Mouse (Mus musculus) C2C12 (cell line): ENCODE measurements at regions not wholly inside any gene's neighbourhood (a gene's known extent, or its start where the extent isn't known, plus 50 kb on each side); places are given as distances from the start of the nearest gene placed in this dataset.

ENCODE experiments used
- CEBPB ChIP-seq: IDR thresholded peaks from one replicate; pipeline ENCODE4 v1.6.1; 2011; ENCODE audit warnings: low read depth, mild to moderate bottlenecking, control low read depth, moderate library complexity
- CTCF ChIP-seq: IDR thresholded peaks from one replicate; pipeline ENCODE4 v1.5.1; 2011; ENCODE audit not compliant: control insufficient read depth, insufficient read depth, insufficient read length
- FOSL1 ChIP-seq: IDR thresholded peaks from one replicate; pipeline ENCODE4 v1.8.0; 2011; ENCODE audit warnings: mild to moderate bottlenecking, low read length; ENCODE audit not compliant: poor library complexity, insufficient read depth, severe bottlenecking
- MAX ChIP-seq: IDR thresholded peaks from one replicate; pipeline ENCODE4 v1.6.1; 2011; ENCODE audit warnings: mild to moderate bottlenecking, control low read depth
- MYOG ChIP-seq: IDR thresholded peaks from one replicate; pipeline ENCODE4 v1.6.1; 2011; ENCODE audit not compliant: control insufficient read depth, insufficient read length; ENCODE audit errors: extremely low read depth

GRCm38 (mm10) chr4:64622771-64623170, 501.2 kb upstream of the Pappa start:
- TF ChIP-seq CTCF: no peak
- no peak for TF ChIP-seq MYOG
- no peak for TF ChIP-seq MAX
- TF ChIP-seq CEBPB: no peak
- no peak for TF ChIP-seq FOSL1
